Mouse (Mus musculus): ENCODE data around the gene Hand2. TPM values are rescaled to one million over a fixed set of nuclear protein-coding genes. Genes with fewer than 3 reads are reported as not detected.

Gene Hand2
- total RNA-seq, 2 experiments from 2014 or later, result 32.2 to 38.4 TPM

- no peak for DNase-seq
Measured at GRCm38 (mm10) chr8:57341541-57341840, 20.7 kb downstream of the Hand2 start.

GRCm38 (mm10) chr8:57342386-57343090, 21.8 kb downstream of the Hand2 start:
- DNase-seq, result no peak

GRCm38 (mm10) chr8:57343731-57344315, 23.0 kb downstream of the Hand2 start:
- DNase-seq, result no peak

GRCm38 (mm10) chr8:57344956-57345870, 24.4 kb downstream of the Hand2 start:
- DNase-seq, result no peak

GRCm38 (mm10) chr8:57346371-57346770, 25.6 kb downstream of the Hand2 start:
- no peak for DNase-seq

- DNase-seq, result no peak
Measured at GRCm38 (mm10) chr8:57347141-57347540, 26.4 kb downstream of the Hand2 start.

GRCm38 (mm10) chr8:57348251-57348650, 27.5 kb downstream of the Hand2 start:
- DNase-seq, result no peak

- DNase-seq, result no peak
Measured at GRCm38 (mm10) chr8:57348866-57349520, 28.2 kb downstream of the Hand2 start.

GRCm38 (mm10) chr8:57351861-57352260, 31.1 kb downstream of the Hand2 start:
- no peak for DNase-seq

- DNase-seq, result peak; percentile 46
Measured at GRCm38 (mm10) chr8:57353346-57354305, 32.8 kb downstream of the Hand2 start.

- no peak for DNase-seq
Measured at GRCm38 (mm10) chr8:57354876-57355275, 34.1 kb downstream of the Hand2 start.

- DNase-seq, result peak; percentile 29
Measured at GRCm38 (mm10) chr8:57356529-57357325, 35.9 kb downstream of the Hand2 start.

- no peak for DNase-seq
Measured at GRCm38 (mm10) chr8:57360493-57360892, 39.7 kb downstream of the Hand2 start.

GRCm38 (mm10) chr8:57361003-57361805, 40.4 kb downstream of the Hand2 start:
- DNase-seq, result no peak

- DNase-seq, result peak; percentile 52
Measured at GRCm38 (mm10) chr8:57362881-57363280, 42.1 kb downstream of the Hand2 start.

- DNase-seq, result no peak
Measured at GRCm38 (mm10) chr8:57374044-57374443, 53.3 kb downstream of the Hand2 start.
